Mouse (Mus musculus): ENCODE data around the gene Dhx58.
"Not testable (repeated sequence)": the region's sequence is repeated elsewhere in the genome, so short reads cannot be mapped to it uniquely, and the experiment has no call there.

The Dhx58 gene

DNA sequence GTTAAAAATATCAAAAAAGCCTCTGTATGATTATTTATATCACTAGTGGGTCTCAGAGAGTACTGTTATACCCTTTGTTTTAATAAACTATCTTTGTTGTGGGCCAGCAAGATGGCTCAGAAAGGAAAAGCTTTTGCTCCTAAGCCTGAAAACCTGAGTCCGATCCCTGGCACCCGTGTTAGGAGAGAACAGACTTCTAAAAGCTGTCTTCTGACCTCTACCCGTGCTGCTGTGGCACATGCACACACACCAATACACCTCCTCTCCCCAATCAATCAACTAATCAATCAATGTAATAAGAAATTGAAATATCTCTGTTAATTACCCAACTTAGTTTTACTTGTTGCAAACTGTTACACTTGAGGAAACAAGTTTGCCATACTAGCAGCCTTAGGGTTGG is 3.4 kb downstream of the Dhx58 start:
- DNase-seq (ENCODE audit: low spot score), result no peak

DNA sequence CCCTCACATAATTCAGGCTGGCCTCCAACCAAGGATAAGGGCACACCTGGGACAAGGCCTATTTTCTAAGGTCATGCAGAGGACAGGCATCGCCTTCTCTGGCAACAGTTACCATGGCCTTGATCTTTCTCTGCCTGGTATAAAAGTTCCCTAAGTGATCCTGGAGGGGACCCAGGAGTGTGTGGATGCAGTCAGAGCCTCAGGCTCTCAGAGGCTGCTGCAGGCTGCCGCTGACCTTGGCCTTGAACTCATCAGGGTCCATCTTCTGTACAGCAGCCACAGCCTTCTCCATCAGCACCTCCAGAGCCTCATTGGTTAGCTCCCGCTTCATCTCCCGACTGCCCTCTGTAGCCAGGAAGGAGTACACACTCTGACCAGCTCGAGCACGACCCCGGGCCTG is 6.2 kb downstream of the Dhx58 start:
- no peak for DNase-seq (ENCODE audit: low spot score)

DNA sequence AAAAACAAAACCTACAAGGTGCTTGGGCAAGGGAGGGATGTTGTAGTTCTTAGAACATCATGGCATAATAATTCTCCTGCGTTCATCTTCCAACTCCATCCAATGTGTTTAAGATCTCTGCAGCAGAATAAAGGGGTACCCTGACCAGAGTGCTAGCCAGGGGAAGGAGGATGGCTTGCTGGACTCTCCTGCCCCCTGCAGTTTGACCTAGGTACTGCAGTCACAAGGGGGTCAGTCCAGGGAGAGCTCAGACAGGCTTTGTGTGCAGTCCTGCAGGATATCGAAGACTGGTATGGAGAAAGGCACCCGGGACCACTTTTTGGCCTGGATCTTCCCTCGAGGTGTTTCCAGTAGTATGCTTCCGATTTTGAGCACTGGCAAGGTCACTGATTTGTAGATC is 9.1 kb downstream of the Dhx58 start:
- no peak for DNase-seq (ENCODE audit: low spot score)

DNA sequence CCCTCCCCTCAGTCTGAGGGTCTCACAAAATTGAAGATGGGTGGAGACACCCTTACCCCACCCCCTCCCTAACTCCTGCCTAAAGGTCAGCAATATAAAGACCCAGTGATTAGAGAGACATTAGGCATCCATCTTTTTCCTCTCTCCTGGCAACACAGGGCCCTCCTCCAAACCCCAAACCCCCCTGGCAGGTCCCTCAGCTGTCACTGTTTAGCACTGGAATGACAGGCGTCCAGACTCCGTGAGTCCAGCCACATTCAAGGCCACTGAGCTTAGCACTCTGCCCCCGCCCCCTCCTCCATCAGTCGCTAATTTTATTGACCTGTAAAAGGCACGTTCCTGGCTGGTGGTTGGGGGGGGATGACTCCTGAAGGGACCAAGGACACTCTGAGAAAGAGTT is 10.9 kb downstream of the Dhx58 start:
- no peak for DNase-seq (ENCODE audit: low spot score)

DNA sequence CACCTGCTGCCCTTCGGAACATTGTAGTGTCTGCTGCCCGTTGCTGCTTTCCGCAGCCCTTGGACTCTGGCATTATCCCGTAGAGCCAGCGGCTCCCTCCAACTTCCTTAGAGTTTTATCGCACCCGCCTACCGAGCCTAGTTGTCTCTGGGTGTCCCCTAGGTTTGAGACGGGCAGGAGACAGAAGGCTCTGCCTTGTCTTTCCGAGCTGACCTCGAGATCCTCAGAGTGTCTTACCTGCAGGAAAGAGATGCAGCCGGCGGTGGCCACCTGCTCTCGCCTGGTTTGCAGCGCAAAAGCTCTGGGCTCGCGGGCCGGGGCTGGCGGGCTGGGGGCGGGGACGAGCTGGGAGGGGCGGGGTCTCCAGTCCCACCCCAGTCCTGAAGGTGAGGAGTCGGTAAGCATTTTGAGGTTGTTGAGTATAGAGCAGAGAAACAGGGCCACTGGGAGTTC is 11.9 kb downstream of the Dhx58 start, which contains the start of gene Zfp385c:
Gene Zfp385c, minus strand, starts transcription at position 292 of the 453 bp plus-strand sequence.
- DNase-seq (ENCODE audit: low spot score), result no peak

DNA sequence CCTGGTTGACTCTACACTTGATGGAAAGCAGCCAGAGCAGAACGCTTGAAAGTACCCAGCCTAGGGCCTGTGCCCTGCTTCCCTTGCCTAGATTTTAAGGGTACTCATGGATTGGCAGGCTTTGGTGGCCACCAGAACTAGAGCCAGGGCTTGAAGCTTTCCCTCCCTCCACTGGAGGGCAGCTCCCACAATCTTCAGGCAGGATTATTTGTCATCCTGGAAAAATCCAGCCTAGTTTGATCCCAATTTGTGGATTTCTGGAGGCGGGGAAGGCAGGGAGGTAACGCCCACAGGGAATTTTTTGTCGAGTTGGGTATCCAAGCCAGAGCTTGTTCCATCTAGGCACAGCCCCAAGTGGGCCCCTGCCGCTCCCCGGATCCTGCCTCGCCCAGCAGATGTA is 13.7 kb downstream of the Dhx58 start:
- DNase-seq (ENCODE audit: low spot score), result no peak

DNA sequence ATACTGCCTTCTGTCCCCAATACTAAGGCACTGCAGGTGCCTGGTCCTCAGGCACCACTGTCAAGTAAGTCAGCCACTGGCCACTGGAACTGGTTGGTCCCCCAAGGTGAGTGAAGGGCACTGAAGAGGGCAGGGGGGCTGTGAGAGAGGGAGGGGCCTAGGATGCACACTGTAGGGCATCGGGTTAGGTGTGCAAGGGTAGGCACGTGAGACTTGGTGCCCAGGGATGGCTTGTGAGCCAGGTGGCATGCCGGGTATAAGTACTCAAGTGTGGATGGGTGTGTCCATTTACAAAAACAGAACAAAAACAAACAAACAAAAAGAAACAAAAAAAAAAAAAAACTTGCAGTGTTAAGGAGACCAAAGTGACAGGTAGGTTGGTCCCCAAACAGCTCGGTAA is 15.6 kb downstream of the Dhx58 start:
- DNase-seq (ENCODE audit: low spot score), result no peak

DNA sequence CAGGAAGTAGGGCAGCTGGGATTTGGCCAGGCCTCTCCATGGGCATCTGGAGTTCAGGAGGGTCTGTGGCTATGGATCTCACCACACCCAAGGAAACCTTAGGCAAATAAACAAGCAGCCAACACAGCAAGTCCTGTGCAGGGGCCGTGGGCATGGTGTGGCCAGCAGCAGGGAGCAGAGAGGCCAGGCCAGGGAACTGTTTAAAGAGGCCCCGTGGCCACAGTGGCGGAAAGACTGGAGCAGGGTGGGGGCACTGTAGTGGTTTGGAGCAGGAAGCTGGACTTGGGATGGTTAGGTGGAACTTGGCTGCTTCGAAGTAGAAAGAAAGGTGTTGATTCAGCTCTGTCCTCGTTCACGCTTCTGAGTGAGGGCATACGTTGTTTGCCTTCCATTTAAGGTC is 16.8 kb downstream of the Dhx58 start:
- DNase-seq (ENCODE audit: low spot score), result no peak

DNA sequence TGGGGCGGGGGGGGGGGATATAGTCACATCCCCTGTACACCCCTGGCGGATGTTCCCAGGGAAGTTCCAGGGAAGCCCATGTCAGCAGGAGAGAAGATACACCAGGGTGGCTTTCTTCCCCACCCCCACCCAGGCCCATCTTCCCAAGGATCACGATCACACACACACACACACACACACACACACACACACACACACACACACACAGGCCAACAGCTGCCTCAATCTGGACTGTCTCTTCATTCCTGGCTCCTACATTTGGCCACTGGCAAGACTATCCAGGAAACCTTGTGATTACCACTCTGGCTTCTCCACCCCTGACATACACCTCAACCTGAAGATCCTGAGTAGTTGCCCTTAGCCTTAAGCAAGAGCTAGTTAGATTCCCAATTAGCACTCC is 18.7 kb downstream of the Dhx58 start:
- DNase-seq (ENCODE audit: low spot score), result no peak

DNA sequence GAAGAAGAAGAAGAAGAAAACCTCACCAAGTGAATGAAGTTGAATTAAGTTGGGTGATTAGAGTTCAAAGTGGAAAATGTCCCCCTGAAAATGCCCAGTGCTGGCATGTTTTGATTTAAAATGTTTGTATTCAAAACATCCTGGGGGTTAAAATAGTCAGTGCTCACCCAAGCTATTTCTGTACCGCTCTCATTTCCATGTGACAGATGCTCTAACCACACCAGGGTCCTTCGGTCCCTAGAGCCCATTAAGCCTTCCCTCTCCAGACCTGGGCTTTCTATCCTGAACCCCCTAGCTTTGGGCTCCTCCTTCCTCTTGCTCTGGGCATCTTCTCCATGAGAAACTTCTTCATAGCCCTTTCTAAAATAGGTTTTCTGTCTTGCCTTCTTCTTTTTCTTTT is 20.0 kb downstream of the Dhx58 start:
- DNase-seq (ENCODE audit: low spot score), result no peak

DNA sequence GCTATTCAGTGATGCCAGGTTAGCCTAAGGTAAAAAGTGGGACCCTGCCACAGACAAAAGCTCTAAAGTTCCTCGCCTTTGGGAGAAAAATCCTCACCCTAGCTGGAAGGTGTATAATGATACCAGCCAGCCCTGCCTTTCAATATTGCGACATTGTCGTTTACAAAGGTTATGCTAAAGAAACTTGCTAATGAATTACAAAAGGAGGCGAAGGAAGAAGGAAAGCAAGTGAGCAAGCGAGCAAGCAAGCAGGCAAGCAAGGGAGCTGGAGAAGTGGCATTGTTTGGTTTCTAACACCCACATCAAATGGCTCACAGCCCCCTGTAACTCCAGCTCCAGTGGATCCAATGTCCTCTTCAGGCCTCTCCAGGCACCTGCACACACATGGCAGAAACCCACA is 21.5 kb downstream of the Dhx58 start:
- no peak for DNase-seq (ENCODE audit: low spot score)

DNA sequence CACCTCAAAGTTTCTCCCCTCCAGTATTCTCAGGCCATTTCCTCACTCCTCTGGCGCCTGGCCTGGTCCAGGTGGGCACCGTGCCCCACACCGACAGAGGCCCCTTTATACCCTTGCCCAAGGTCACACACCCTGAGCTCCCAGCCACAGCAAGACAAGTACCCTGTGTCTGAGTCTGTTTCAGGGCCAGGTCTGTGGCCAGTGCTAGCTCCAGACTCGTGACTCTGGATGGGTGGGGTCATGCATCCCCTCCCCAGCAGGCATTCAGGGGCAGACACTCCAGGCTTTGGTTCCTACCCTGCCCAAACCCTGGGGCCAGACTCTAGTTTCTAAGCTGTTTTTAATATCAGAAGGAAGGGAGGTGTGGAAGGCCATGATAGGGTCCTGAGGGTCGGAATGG is 22.2 kb downstream of the Dhx58 start:
- DNase-seq (ENCODE audit: low spot score), result no peak

DNA sequence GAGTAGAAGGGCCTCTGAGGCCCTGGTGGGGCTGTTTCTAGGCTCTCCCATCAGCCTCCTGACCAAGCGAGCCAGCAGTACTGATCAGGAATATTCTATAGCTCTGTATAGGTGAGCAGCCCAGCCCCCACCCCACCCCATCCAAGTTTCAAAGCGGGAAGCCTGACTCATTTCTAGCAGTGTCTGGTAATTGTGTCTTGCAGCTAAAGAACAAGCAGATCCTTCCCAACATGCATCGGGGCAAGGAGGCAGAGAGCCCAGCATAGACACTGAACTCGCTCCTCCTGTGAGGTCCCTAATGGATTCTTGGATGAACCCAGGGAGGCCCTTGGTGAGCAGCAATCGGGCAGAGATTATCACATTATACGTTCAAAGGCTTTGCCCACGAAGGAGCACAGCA is 26.3 kb downstream of the Dhx58 start:
- DNase-seq (ENCODE audit: low spot score), result no peak

DNA sequence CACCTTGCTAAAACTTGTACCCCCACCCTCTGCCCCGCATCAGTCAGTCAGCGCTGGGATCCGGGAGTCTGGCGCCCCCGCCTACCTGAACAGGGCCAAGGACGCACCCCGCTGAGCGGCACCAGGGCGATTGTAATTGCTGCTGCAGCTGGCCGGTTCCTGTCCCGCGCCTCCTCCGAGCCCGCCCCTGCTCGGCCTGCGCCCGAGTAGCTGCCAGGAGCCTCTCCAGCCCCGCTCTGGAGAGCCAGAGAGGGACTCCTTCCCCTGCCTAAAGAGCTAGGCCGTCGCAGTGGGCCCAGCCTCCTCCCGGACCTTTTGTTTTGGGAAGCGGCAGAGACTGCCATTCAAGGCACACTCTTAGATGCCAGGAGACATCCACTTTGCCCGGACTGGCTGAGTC is 30.9 kb downstream of the Dhx58 start:
- DNase-seq (ENCODE audit: low spot score), result no peak

DNA sequence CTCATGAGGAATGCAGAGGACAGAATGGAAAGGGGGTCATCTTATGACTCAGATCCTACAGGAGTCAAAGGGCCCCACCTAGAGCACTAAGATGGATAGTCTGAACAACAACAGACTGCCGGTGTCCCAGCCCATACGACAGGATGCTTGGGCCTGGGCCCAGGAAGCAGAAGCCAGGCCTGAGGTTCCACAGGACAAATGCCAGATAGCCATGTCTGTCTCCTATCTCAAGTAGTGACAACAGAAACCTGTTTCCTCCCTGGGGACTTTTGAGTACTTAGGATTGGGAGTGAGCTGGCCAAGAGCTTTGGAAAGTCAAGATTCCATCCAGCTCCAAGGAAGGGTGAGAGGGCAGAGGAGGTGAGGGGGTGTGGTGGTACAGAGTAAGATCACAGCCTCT is 32.1 kb downstream of the Dhx58 start:
- no peak for DNase-seq (ENCODE audit: low spot score)

DNA sequence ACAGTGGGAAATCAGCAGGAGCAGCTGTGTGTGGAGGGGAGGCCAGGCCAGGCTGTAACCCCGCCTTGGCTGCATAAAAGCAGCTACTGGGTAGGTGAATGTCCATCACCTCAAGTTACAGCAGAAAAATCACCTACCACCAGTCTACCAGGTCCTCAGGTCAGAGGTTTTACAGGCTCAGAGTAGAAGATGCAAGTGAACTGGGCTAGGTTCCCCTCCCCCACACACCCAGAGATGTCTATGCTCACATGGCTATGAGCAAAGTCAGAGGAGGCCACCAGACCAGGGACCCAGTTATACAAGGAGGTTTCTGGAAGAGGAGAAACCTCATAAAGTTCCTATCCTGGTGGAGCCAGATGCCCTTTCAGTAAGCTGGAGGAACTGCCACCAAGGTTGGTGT is 33.0 kb downstream of the Dhx58 start:
- DNase-seq (ENCODE audit: low spot score), result no peak

DNA sequence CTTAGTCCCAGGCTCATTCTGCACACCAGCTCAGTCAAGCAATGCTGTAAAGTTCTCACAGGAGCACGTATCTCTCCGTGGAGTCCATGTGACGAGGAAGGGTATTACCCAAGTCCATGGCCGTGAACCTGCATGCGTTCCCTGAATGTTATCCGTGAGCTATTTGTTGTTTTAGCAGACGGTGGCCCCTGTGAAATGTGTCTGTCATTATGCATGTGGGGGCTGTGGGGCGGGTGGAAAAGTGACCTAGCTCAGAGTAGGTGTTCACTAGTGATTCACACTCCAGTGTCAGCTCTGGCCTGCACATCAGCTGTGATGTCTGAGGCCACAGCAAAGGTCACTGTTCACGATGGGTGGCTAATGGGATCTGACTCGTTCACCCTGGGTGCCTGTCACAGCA is 44.3 kb downstream of the Dhx58 start:
- no peak for DNase-seq (ENCODE audit: low spot score)

DNA sequence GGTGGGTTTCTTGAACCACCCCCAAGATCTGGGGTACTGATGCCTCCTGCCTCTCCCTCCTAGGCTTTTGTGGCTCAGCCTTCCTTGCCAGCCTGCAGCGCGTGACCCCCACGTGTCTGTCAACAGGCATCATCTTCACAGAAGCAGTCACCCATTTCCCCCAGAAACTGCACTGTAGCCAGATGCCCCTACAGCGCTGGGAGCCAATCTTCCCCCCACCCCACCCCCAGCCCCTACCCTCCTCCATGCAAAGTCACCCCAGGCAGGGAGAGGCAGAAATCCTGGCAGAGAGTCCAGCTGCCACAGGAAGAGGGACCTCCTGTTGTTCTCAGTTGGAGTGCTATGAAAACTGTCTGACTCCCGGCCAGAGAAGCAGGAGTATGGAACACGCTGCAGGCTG is 47.6 kb downstream of the Dhx58 start:
- DNase-seq (ENCODE audit: low spot score), result no peak

DNA sequence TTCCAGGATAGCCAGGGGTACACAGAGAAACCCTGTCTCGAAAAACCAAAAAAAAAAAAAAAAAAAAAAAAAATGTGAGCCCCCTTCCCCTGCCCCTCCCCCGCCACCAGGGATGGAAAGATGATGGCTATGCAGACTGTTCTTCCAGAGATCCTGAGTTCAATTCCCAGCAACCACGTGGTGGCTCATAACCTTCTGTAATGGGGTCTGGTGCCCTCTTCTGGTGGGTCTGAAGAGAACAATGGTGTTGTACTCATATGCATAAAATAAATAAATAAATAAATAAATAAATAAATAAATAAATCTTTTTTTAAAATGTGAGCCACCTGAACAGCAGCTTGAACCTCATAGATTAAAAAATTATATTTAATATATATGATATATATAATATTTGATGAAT is 48.5 kb downstream of the Dhx58 start:
- DNase-seq (ENCODE audit: low spot score), result not testable (repeated sequence)

DNA sequence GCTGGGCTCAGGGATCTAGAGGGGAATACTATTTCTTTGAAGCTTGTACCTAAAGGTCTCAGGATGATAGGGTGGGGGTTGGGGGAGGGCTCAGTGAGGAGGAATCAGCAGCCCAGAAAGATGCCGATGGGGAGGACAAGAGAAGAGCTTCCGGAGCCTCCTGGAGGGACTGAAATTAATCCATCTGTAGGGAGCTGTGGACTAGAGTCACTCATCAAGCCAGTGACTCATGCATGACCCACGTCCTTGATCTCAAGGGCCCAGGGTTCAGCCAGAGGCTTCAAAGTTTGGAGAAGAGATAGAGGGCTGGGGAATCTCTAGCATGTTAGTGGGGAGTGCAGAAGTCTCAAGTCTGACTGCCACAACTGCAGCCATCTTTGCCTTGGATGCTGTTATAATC is 52.3 kb downstream of the Dhx58 start:
- DNase-seq (ENCODE audit: low spot score), result no peak

DNA sequence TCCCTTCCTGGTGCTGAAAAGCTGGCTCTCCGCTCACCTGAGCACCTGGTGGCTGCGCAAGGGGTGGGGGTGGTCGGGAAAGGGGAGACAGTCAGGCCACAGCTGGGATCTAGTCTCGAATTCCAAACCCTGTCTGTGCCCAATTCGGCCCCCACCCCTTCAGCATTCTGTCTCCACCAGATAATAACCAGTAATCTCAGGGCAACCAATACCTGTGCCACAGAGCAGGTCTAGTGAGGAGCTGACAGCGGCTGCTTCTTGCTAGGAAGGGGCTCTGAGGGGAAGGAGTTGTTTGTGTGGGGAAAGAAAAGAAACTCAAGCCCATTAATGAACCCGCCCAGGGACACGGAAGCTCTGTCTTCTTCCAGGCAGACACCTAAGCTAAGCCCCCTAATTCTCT is 52.9 kb downstream of the Dhx58 start:
- no peak for DNase-seq (ENCODE audit: low spot score)

DNA sequence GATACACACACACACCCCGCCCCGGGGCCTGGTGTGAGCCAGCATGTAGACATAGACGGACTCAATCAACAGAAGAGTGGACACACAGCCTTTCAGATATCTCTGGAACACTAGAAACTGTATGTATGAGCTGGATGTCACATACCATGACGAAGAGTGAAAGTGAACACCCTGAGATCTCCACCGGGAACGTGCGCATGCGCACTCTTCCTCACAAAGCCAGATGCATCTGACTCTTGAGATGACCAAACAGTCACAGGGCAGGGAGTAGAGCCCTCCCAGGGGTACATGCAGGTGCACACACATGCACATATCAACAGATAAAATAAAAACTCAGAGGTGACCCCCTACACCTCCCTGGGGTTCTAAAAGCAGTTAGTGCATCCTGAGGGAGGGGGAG is 55.7 kb downstream of the Dhx58 start:
- DNase-seq (ENCODE audit: low spot score), result no peak

DNA sequence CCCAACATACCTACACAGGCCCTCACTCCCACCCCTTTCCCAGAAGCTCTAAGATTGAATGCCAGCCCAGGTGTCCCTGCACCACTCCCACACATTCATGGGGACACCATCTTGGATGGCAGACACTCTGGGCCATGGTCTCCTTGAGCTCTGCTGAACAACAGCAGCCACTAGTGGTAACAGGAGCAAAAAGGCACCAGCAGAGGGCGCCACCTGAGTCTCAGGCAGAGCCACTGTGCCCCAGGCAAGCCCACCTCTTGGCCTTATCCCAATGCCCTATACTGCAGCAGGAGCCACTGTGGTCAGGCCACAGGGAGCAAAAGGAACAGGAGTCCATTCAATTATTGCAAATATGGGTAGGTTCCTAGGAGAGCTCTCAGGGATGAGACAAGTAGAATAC is 57.8 kb downstream of the Dhx58 start:
- no peak for DNase-seq (ENCODE audit: low spot score)

Data from layer of hippocampus, adult 9-10 months (tissue).